Mouse (Mus musculus) CH12F3 (cell line): ENCODE measurements around the gene Rtbdn.

Source experiments
- in situ Hi-C: fragments of 300-500 bp; cut with MboI; formaldehyde crosslinking; loops from 2 replicates; pipeline ENCODE4 v1.14.3; 2020; ENCODE audit warnings: low sequenced_read_pairs

The Rtbdn gene

GRCm38 (mm10) chr8:84995680-84996079 is 48.9 kb downstream of the Rtbdn start:
- in situ Hi-C loops: no loop called here

DNA sequence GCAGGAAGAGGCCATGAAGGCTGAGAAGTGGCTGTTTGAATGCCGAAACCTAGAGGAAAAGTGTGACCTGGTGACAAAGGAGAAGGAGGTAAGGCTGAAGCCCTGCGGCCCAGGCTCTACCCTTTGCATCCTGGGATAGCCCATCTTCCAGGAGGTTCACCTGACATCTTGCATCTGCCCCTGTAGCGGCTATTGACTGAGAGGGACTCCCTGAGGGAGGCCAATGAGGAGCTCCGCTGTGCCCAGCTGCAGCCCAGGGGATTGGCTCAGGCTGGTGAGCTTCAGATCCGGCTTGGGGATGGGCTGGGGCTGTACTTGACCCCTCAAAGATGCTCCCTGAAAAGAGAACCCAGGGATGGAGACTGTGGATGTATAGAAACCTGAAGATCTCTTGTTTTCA is 50.2 kb downstream of the Rtbdn start:
- in situ Hi-C loops: no loop called here

GRCm38 (mm10) chr8:84997649-84998295 is 51.0 kb downstream of the Rtbdn start:
- in situ Hi-C loops: no loop called here
